Mouse (Mus musculus) adrenal gland, postnatal 0 days (tissue): ENCODE measurements around the gene Taf3. TPM values are rescaled to one million over a fixed set of nuclear protein-coding genes. Genes with fewer than 3 reads are reported as not detected.

Experiments
- polyA plus RNA-seq: library from polyadenylated mRNA; unstranded; fragments of >200 nt; fragmentation: Nextera tagmentation; extraction: Ambion mirVana; gene quantifications from 2 replicates; pipeline ENCODE4 v1.2.1, GENCODE M21; 2015

Taf3 gene
- 6.2 and 7.7 TPM in 2 replicates for polyA plus RNA-seq

DNA sequence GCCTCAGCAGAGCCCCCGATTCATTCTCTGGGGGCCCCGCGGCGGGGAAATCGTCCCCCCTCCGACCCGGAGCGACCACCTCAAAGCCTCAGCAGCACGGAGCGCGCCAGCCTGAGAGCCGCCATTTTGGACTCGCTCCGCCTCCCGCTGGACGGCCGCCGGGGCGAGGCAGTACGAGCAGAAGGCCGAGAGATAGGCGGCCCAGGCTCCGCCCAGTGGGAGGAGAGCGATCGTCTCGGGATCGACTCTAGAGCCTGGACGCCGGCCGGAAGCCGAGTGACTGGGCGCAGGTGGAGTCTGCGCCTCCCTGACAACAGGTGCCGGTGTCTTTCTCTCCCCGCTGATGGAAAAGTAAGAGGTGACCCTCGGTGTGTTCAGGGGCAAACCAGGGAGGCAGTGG lies at the start of gene Taf3:
Gene Taf3 (minus strand): TSS at position 136 of the 400 bp plus-strand sequence.

GRCm38 (mm10) chr2:10080310-10081010 lies 32.1 kb upstream of the Taf3 start, which contains the start of the genes Atp5c1 and Kin:
Gene Atp5c1, minus strand, starts transcription at chr2:10080510.
Gene Kin, plus strand, starts transcription at chr2:10080593.

GRCm38 (mm10) chr2:9889651-9890183 lies 158.7 kb downstream of the Taf3 start, which contains the start of gene Gata3:
Gene Gata3, minus strand, starts transcription at chr2:9890034.

GRCm38 (mm10) chr2:9888913-9889650 lies 159.3 kb downstream of the Taf3 start, which contains the start of gene 9230102O04Rik:
Gene 9230102O04Rik, minus strand, starts transcription at chr2:9889540.

DNA sequence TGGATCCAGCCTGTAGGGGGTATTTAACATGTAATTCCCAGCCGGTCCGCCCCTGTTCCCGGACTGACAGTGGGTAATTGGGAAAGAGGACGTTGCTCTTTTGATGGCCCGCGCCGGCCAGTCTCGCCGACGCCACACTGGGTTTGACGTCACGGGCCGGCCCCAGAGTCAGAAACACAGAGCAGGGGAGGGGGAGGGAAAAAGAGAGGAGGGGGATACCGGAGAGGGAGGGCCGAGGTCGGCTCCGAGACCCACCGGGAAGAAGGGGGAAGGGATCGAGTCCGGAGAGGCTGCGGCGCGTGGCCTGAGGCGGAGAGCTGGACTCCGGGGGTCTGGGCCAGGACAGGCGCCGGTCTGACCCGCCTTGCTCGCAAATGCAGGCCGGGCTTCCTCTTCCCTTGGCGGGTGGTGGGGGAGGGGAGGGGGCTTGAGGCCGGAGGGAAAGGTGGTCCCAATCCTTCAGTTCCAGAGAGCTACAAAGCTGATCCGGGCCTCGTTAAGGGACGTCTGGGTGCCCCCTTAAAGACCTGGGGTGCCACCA lies 167.3 kb downstream of the Taf3 start, which contains the start of gene 4930412O13Rik:
Gene 4930412O13Rik (plus strand): TSS at position 202 of the 541 bp plus-strand sequence.

Other genes starting within 250 kb of the Taf3 start
- gene 4930412O13Rik, start 167.3 kb downstream of the Taf3 start, polyA plus RNA-seq = 1.0 TPM in 2 replicates
- gene 9230102O04Rik, start 159.1 kb downstream of the Taf3 start, polyA plus RNA-seq = 1.9 TPM in 2 replicates
- gene Gata3, start 158.6 kb downstream of the Taf3 start, polyA plus RNA-seq = 42.3 and 50.0 TPM in 2 replicates
- gene Atp5c1, start 31.9 kb upstream of the Taf3 start, polyA plus RNA-seq = 673 and 744 TPM in 2 replicates
- gene Kin, start 32.0 kb upstream of the Taf3 start, polyA plus RNA-seq = 17.9 and 29.0 TPM in 2 replicates
- 24.3 and 24.7 TPM in 2 replicates for gene Itih2, start 82.8 kb upstream of the Taf3 start, polyA plus RNA-seq
- gene Itih5, start 105.0 kb upstream of the Taf3 start, polyA plus RNA-seq = 14.5 and 19.9 TPM in 2 replicates